Mouse (Mus musculus) common myeloid progenitor, adult 5-6 weeks (primary cell): ENCODE measurements around the gene Plin3. TPM values are rescaled to one million over a fixed set of nuclear protein-coding genes. Genes with fewer than 3 reads are reported as not detected.
A peak's percentile ranks its signal among the peaks of the same experiment; 100 is the strongest.

ENCODE experiments used
- ATAC-seq: replicated peaks from 2 replicates; pipeline ENCODE4 v1.8.0; 2016; ENCODE audit warnings: low read depth, mild to moderate bottlenecking, moderate TSS enrichment, inconsistent platforms; ENCODE audit not compliant: poor library complexity, severe bottlenecking
- total RNA-seq: library from RNA; stranded (forward); fragments of 200-1000, 187-1606 nt; gene quantifications from 2 replicates; pipeline ENCODE4 v1.2.3, GENCODE M21; 2017

Gene Plin3
- total RNA-seq, 1 experiment from 2014 or later = 11.6 TPM

GRCm38 (mm10) chr17:56255863-56256238 lies 36.8 kb downstream of the Plin3 start:
- ATAC-seq = peak; percentile 75

DNA sequence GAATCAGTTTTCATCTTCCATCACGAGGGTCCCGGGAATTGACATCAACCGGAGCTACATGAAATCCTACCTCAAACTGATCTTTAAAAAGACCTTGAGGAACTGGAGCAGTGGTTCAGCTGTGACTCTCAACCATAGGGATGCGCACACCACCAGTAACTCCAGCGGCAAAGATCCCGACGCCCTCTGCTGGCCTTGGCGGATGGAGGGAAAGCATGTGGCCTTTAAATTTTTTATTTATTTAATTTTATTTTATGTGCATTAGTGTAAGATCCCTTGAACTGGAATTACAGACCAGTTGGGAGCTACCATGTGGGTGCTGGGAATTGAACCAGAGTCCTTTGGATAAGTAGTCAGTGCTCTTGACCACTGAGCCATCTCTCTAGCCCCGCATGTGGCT lies 37.2 kb downstream of the Plin3 start:
- ATAC-seq = no peak

DNA sequence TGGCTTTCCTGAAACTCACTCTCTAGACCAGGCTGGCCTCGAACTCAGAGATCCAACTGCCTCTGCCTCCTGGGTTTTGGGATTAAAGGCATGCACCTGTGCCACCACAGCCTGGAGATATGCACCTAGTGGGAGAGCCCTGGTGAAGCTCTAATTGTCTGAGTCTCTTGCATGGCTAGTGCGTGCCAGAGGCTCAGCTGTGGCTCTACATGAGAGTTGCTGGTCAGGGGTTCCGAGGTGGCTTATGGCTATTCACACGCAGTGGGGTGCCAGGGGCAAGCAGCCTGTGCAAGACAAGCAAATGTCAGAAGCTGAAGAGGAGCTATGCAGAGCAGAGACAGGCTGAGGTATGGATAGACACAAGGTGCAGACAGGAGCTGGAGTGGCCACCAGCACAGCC lies 38.0 kb downstream of the Plin3 start:
- ATAC-seq = no peak

- peak; percentile 69 for ATAC-seq
Observed at GRCm38 (mm10) chr17:56251136-56251829, 41.4 kb downstream of the Plin3 start.

GRCm38 (mm10) chr17:56245608-56246007 lies 47.1 kb downstream of the Plin3 start:
- no peak for ATAC-seq

DNA sequence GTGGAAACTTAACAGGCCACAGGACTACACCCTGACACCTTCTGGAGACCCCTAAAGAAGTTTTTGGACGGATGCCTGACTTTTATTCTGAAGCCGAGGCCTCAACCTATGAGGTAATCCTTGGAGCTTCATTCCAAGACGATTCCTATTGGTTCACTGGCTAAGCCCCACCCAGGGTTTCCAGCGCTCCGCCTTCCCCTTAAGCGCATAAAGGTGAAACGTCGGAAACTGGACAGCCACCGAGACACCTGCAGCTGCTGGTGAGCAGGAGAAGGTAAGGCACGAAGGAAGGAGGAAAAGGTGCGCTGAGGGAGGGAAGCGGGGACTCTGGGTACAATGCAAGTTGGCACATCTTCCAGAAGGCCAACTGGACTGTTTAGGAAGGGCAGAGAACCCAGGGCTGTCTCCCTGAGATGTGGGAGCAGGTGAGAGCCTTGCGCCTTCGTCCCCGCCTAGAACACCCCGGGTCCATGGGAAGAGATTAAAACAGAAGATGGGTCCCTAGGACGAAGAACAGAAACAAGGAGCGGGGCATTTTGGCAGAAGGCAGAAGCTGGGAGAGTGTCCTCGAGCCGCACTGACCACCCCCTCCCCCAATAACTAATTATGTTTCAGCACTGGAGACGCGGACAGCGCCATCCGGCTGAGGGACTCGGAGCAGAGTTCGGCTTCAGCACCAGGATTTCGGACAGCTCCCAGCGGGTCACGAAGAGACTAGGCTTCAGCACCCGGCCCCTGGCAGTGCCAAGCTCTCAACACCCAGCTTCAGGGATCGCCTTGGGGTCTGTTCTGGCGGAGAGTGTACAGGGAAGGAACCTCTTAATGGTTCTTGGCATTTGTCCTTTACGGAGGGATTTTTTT lies 50.9 kb downstream of the Plin3 start:
- ATAC-seq = peak; percentile 100

DNA sequence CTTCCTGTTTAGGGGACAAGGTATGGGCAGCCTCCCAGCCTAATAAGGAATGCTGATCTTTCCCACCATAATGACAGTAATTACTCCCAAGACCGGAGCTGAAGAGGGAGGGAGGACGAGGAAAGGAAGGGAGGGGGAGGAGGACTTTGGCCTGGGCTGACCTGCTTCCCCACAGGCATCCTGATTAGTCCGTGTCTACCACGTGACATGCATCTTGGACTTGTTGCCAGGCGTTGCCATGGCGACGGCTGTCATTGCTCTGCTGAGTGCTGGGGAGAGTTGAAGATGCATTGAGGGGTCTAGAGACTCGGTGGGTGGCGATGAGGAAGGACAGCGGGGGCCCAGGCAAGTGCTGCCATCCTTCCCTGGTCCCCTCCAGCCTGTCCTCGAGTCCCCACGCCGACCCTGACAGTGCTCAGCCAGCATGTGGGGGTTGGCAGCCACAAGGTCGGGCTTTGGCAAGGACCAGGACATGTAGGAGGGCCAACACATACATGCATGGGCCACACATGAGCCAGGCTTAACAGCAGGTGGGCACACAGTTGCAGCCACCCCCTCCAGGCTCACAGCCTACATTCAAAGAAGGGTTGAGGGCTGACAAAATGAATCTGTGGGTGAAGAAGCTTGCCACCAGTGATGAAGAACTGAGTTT lies 58.7 kb downstream of the Plin3 start:
- peak; percentile 62; the same call in 1 of the 2 replicates for ATAC-seq

GRCm38 (mm10) chr17:56233389-56233788 lies 59.3 kb downstream of the Plin3 start:
- no peak for ATAC-seq

- no peak for ATAC-seq
Observed at GRCm38 (mm10) chr17:56229943-56230342, 62.7 kb downstream of the Plin3 start.

Other genes with a start within 250 kb of the Plin3 start
- 20.0 and 28.2 TPM in 2 replicates for gene Ubxn6, start 217.8 kb downstream of the Plin3 start, total RNA-seq
- 70.4 and 79.9 TPM in 2 replicates for gene Hdgfl2, start 213.2 kb downstream of the Plin3 start, total RNA-seq
- gene Plin4, start 183.1 kb downstream of the Plin3 start, total RNA-seq = not detected in 2 replicates
- not detected in 2 replicates for gene Plin5, start 175.3 kb downstream of the Plin3 start, total RNA-seq
- 0.14 TPM in 1 of 2 replicates, not detected in the other for gene Lrg1, start 170.9 kb downstream of the Plin3 start, total RNA-seq
- gene Sema6b, start 152.5 kb downstream of the Plin3 start, total RNA-seq = 2.8 TPM in 2 replicates
- gene Tnfaip8l1, start 130.4 kb downstream of the Plin3 start, total RNA-seq = 3.2 and 3.7 TPM in 2 replicates
- gene Mydgf, start 109.0 kb downstream of the Plin3 start, total RNA-seq = 28.4 and 33.3 TPM in 2 replicates
- 13.8 and 14.1 TPM in 2 replicates for gene Dpp9, start 74.0 kb downstream of the Plin3 start, total RNA-seq
- 15.1 and 17.1 TPM in 2 replicates for gene Fem1a, start 36.1 kb downstream of the Plin3 start, total RNA-seq
- 4.1 and 4.6 TPM in 2 replicates for gene Ticam1, start 16.1 kb downstream of the Plin3 start, total RNA-seq
- not detected in 2 replicates for gene Arrdc5, start 7.4 kb upstream of the Plin3 start, total RNA-seq
- 142 and 165 TPM in 2 replicates for gene Uhrf1, start 10.4 kb upstream of the Plin3 start, total RNA-seq
- 7.2 and 17.0 TPM in 2 replicates for gene Kdm4b, start 33.2 kb upstream of the Plin3 start, total RNA-seq
- gene Ptprs, start 183.6 kb upstream of the Plin3 start, total RNA-seq = 65.2 and 105 TPM in 2 replicates
- gene Znrf4, start 219.6 kb upstream of the Plin3 start, total RNA-seq = not detected in 2 replicates